Mouse (Mus musculus) embryonic fibroblast, embryonic 13.5 days (primary cell): ENCODE measurements around the gene Rbms3.

ENCODE experiments used
- CTCF ChIP-seq: IDR thresholded peaks from 2 replicates; pipeline ENCODE4 v1.5.1; 2011; ENCODE audit warnings: mild to moderate bottlenecking, control low read depth, low read length, moderate library complexity, borderline replicate concordance; ENCODE audit not compliant: insufficient read depth
- POLR2A ChIP-seq: IDR thresholded peaks from 2 replicates; pipeline ENCODE4 v1.6.1; 2011; ENCODE audit warnings: low read depth, mild to moderate bottlenecking, control low read depth, low read length, moderate library complexity

DNA sequence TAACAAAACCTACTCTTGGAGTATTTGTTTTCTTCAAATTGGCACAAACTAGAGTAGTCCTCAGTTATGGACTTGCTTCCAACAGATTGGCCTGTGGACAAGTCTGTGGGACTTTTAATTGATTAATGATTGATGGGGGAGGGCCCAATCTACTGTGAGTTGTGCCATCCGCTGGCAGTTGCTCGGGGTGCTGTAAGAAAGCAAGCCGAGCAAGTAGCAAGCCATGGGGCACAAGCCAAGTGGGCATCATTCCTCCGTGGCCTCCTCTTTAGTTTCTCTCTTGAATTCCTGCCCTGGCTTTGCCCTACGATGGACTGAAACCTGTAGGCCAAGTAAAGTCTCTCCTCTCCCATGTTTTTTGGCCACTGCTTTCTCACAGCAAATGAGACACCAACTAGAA lies 299.0 kb downstream of the Rbms3 start:
- no peak for TF ChIP-seq POLR2A
- no peak for TF ChIP-seq CTCF
